Mouse (Mus musculus): ENCODE data around the gene Tmem205. TPM values are rescaled to one million over a fixed set of nuclear protein-coding genes. Genes with fewer than 3 reads are reported as not detected.

The Tmem205 gene
- polyA plus RNA-seq, 1 experiment from 2014 or later, result 39.0 TPM

DNA sequence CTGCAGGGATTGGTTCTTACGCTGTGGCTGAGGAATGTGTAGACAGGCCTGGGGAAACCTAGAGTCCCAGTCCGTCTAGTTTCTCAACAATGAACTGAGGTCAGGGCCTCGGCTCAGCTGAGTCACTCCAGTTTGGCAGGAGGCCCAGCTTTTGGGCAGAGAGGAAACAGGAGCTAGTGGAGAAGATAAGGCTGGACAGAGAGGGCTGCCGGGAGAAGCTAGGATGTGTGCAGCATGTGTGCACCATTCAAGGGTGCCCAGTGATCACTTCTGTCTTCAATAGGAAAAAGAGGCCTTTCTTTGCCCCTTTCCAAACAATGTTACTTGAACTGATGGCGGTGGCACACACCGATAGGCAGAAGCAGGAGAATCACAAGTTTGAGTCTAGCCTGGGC lies 3.3 kb downstream of the Tmem205 start:
- no peak for DNase-seq (ENCODE audit: low spot score)
- no peaks in the 10 kb centered on the region for H3K9me3 ChIP-seq (replicated peaks)
- peaks cover 16% of the 10 kb centered on the region for H3K36me3 ChIP-seq
- H3K4me3 ChIP-seq, result no peak overlapping the region
- WGBS, result 82% methylated on average over 6 of the region's 6 CpGs
- no peak overlapping the region for H3K27ac ChIP-seq (replicated peaks)
- peaks cover 18% of the 10 kb centered on the region for H3K4me1 ChIP-seq
- no peaks in the 10 kb centered on the region for H3K27me3 ChIP-seq (ENCODE audit: low read depth, poor library complexity, severe bottlenecking)

DNA sequence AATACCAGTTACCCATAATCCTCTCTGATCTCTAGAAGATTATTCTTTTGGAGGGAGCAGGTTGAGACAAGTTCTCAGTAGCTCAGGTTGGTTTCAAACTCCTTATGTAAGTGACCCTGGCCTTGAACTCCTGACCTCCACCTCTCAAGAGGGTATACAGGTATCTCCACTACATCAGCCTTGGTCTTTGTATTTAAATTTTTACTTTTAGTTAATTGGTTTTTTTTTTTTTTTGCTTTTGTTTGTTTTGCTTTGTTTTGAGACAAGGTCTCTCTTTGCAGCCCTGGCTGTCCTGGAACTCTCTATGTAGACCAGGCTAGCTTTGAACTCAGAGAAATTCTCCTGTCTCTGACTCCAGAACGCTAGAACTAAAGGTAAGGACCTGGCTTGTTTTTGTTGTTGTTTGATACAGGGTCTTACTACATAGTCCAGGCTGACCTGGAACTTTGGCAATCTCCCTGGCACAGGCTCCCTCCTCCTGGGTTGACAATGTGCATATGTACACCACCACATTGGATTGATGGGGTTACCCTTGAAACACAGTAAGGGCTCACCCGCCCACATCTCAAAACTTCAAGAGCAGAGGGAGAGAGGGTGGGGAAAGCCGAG lies 3.8 kb downstream of the Tmem205 start:
- Histone ChIP-seq H3K9me3 (replicated peaks) (no peaks in the 10 kb centered on the region), H3K36me3 (peaks cover 16% of the 10 kb centered on the region), H3K4me1 (peaks cover 19% of the 10 kb centered on the region), H3K27me3 (ENCODE audit: low read depth, poor library complexity, severe bottlenecking) (no peaks in the 10 kb centered on the region), H3K27ac (replicated peaks) (no peak overlapping the region), H3K4me3 (no peak overlapping the region)
- 76% methylated on average over 3 of the region's 3 CpGs for WGBS
- no peak for DNase-seq (ENCODE audit: low spot score)

DNA sequence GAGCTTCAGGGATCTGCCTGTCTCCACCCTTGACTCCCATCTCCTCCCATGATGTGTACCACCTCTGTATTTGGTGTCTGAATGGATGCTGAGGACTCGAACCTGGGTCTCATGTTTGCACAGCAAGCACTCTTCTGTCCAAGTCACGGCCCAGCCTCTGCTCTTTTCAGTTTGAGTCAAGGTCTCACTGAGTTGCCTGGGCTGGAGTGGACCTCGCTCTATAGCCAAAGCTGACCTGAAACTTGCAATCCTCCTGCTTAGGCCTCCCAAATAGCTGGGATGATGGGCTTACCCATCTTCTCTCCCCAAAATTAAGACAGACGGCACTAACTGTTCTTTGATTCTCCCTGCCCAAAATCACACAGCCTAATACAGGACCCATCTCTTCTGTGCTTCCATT lies 4.3 kb downstream of the Tmem205 start:
- no peak for DNase-seq (ENCODE audit: low spot score)

DNA sequence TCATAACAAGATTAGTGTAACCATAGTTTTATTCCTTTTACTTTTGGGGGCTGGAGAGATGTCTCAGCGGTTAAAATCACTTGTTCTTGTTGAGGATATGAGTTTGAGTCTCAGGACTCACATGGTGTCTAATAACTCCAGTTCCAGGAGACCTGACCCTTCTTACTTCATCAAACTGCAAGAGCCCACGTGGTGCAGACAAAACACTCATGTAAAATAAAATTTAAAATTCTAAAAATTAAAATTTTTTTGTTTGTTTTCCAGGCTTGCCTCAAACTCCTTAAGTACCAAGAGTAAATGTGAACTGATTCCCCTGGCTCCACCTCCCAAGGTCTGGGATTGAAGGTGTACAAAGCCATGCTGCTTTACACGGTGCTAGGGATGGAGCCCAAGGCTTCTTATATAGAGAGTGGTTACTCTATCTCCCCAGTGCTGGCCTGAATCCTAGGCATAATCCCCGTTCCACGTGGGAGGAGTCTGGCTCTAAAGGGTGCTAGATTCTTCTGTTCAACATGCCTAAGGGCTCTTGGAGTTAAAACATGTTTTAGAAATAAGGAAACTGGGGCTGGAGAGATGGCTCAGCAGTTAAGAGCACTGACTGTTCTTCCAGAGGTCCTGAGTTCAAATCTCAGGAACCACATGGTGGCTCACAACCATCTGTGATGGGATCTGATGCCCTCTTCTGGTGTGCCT lies 8.5 kb downstream of the Tmem205 start:
- peaks cover 15% of the 10 kb centered on the region for H3K4me1 ChIP-seq
- no peak for DNase-seq (ENCODE audit: low spot score)
- no peaks in the 10 kb centered on the region for H3K9me3 ChIP-seq (replicated peaks)
- 25% methylated on average over 5 of the region's 5 CpGs for WGBS
- peaks cover 38% of the 10 kb centered on the region for H3K27me3 ChIP-seq (ENCODE audit: low read depth, poor library complexity, severe bottlenecking)
- 0 out of 2 replicates have a peak overlapping the region, but pooled peaks have one; percentile 81 for H3K27ac ChIP-seq (replicated peaks)
- peaks cover under 1% of the 10 kb centered on the region; the same call in 1 of the 2 replicates for H3K36me3 ChIP-seq
- H3K4me3 ChIP-seq, result peak overlapping the region; percentile 65; the same call in 1 of the 2 replicates

More for the DNA sequence above, 4.3 kb downstream of the Tmem205 start:
- H3K9me3 ChIP-seq (replicated peaks), result no peaks in the 10 kb centered on the region
- peaks cover 25% of the 10 kb centered on the region for H3K4me1 ChIP-seq
- H3K36me3 ChIP-seq, result peaks cover 16% of the 10 kb centered on the region
- no peak overlapping the region for H3K4me3 ChIP-seq
- WGBS, result 91% methylated on average over 4 of the region's 4 CpGs
- 0 out of 2 replicates have a peak, but pooled peaks cover 1% of the 10 kb centered on the region for H3K27me3 ChIP-seq (ENCODE audit: low read depth, poor library complexity, severe bottlenecking)
- no peak overlapping the region for H3K27ac ChIP-seq (replicated peaks)

DNA sequence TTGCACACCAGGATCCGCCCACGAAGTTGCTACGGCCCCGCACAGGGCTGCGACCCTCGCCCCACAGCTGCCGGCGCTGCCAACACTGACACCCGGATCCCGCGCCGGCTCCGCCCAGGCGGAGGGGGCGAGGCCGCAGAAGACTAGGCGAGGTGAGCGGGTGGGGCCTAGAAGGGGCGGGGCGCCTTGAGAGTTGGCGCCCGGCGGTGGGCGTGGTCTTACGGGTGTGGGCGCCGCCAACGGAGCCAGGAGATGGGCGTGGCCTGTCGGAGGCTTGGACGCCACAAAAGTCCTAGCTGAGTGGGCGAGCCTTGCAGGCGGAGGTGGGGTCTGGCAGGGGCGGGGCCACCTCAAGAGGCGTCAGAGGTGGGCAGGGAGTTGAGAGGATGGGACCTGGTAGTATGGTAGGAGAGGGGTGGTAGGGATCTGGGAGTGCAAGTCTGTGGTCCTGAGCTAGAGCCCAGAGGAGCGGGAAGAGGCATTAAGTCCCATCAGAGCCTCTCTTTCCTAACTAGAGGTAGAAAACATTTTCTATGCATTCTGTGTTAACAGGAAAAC lies 9.2 kb downstream of the Tmem205 start, which contains the start of gene Rab3d:
Gene Rab3d, minus strand, starts transcription at position 158 of the 558 bp plus-strand sequence.
- Histone ChIP-seq H3K36me3 (no peaks in the 10 kb centered on the region), H3K4me1 (peaks cover 15% of the 10 kb centered on the region), H3K27me3 (ENCODE audit: low read depth, poor library complexity, severe bottlenecking) (peaks cover 38% of the 10 kb centered on the region), H3K27ac (replicated peaks) (peak within 1 kb of the TSS; percentile 81), H3K4me3 (peak within 1 kb of the TSS; percentile 65), H3K9me3 (replicated peaks) (no peaks in the 10 kb centered on the region)
- under 1% methylated on average over 36 of the region's 36 CpGs for WGBS
- DNase-seq (ENCODE audit: low spot score), result peak; percentile 97

DNA sequence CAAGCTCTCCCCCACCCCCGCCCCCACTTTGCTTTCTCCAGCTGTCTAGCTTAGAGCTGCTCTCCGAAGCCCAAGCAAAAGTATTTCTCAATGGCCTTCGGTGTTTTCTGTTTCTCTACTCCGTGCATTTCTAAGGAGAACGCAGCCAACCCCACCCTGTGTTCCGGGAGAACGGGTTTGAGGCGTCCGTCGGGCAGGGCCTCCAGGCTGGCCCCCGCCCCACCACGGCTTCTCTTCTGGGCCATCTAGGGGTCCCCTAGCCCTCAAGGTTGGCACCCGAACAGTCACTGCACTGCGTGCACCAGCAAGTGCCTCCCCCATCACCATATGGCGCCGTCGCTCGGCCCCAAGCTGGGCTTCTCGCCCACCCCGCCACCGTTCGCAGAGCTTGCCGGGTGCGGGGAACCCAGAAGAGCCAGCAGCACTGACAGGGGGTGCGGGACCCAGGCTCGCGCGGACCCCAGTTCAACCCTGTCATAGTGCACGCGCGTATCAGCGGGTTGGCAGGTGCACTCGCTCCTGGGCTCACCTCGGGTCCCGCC lies 9.8 kb downstream of the Tmem205 start:
- peaks cover 15% of the 10 kb centered on the region for H3K4me1 ChIP-seq
- H3K27me3 ChIP-seq (ENCODE audit: low read depth, poor library complexity, severe bottlenecking), result peaks cover 38% of the 10 kb centered on the region
- peak overlapping the region; percentile 81 for H3K27ac ChIP-seq (replicated peaks)
- peak overlapping the region; percentile 65 for H3K4me3 ChIP-seq
- H3K36me3 ChIP-seq, result no peaks in the 10 kb centered on the region
- WGBS, result 3% methylated on average over 35 of the region's 35 CpGs
- no peaks in the 10 kb centered on the region for H3K9me3 ChIP-seq (replicated peaks)
- DNase-seq (ENCODE audit: low spot score), result no peak

DNA sequence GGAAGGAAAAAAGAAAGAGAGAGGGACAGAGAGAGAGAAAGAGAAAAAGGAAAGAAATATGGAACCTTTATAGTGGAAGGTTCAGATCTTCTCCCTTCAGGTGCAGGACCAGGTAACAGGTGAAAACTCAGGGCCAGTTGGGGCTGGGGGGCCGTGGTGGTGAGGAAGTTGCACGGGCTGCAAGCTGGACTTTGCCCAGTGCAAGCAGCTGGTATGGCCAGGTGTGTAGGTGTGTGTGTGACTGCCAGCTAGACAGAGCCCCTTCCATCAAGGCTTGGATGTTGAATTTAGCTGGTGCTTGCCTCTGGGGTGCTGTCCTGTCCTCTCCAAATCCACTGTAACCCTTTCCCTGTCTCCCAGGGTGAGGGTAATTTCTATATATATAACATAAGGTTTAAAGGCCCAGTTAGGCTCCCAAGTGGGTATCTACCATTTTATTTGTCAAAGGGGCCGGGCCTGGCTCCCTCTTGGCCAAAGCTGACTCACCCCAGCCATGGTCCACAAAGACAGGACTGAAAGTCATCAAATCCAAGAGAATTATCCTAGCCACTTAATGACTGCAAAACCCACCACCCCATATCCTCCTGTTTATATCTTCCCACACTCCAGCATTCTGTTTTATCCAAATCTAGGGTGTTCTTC lies 10.4 kb downstream of the Tmem205 start:
- H3K9me3 ChIP-seq (replicated peaks), result no peaks in the 10 kb centered on the region
- WGBS, result 74% methylated on average over 3 of the region's 3 CpGs
- H3K4me3 ChIP-seq, result peak overlapping the region; percentile 65
- H3K36me3 ChIP-seq, result no peaks in the 10 kb centered on the region
- DNase-seq (ENCODE audit: low spot score), result no peak
- H3K4me1 ChIP-seq, result peaks cover 15% of the 10 kb centered on the region
- H3K27ac ChIP-seq (replicated peaks), result no peak overlapping the region
- peaks cover 38% of the 10 kb centered on the region for H3K27me3 ChIP-seq (ENCODE audit: low read depth, poor library complexity, severe bottlenecking)

DNA sequence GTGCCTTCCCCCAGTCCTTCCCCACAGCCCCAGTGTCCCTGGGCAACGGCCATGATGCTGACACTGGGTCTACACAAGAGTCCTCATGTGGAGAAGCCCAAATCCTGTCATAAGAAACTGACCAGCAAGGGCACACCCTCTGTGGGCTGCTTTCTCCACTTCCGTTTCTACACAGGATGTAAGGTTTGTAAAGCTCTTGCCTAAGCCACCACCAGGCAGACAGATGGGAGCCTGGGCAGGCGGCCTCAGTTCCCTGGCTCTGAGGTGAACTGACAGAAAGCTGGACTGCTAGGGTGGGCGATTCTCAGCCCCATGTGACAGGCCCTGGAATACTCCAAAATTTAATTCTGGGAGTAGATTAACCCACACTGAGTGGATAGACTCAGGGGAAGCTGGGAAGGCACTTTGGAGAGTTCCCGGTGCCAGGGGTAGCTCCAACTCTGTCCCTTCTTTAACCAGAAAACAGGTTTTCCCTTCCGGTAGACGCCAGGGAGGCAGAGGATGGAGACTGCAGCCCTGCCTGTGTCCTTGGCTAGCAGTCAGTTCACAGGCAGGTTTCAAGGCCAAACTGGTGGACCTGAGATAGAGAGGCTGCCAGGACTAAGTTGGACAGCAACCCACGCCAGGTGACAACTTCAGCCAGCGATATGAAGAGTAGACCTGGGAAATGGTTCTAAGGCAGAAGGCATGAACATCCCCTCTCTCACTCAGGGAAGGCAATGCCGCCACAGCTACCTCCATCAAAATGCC lies 17.7 kb downstream of the Tmem205 start:
- WGBS, result 77% methylated on average over 10 of the region's 10 CpGs
- Histone ChIP-seq H3K36me3 (no peaks in the 10 kb centered on the region), H3K4me3 (no peak overlapping the region), H3K4me1 (no peaks in the 10 kb centered on the region), H3K27me3 (ENCODE audit: low read depth, poor library complexity, severe bottlenecking) (peaks cover 3% of the 10 kb centered on the region), H3K27ac (replicated peaks) (no peak overlapping the region), H3K9me3 (replicated peaks) (no peaks in the 10 kb centered on the region)
- DNase-seq (ENCODE audit: low spot score), result no peak

DNA sequence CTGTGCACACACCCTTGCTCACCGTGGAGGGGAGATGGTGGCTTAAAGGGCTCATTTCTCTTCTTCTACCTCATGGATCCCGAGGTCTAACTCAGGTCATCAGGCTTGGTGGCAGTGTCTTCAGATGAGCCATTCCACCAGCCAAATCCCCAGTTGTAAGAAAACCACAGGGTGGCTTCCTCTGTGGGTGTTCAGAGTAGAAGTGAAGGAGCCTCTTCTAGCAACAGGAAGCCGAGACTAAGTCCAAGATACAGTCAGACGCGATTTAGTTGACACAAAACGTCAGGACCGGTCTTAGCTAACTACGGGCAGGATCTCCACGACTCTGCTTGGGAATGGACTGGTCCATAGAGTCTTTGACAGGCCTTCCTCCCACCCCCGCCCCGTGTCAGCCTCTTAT lies 19.1 kb downstream of the Tmem205 start:
- WGBS, result 79% methylated on average over 11 of the region's 11 CpGs
- no peaks in the 10 kb centered on the region for H3K4me1 ChIP-seq
- H3K9me3 ChIP-seq (replicated peaks), result no peaks in the 10 kb centered on the region
- no peak for DNase-seq (ENCODE audit: low spot score)
- no peak overlapping the region for H3K27ac ChIP-seq (replicated peaks)
- no peaks in the 10 kb centered on the region for H3K36me3 ChIP-seq
- H3K4me3 ChIP-seq, result no peak overlapping the region
- H3K27me3 ChIP-seq (ENCODE audit: low read depth, poor library complexity, severe bottlenecking), result no peaks in the 10 kb centered on the region

DNA sequence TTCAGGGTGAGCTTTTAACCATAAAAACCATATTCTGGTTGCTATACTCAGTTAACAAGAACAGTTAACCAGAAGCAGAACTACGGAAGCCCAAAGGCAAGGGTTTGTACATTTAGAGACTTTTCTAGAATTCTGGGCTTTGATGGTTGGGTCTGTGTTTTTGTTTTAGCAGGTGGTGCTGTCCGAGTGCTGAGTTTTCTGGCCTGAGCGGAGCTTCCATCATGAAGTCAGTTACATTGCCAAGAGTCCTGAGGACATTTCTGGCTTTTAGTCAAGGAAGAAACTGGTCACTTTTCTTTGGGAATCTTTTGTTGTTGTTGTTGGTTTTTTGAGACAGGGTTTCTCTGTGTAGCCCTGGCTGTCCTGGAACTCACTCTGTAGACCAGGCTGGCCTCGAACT lies 23.3 kb downstream of the Tmem205 start:
- no peak overlapping the region for H3K27ac ChIP-seq (replicated peaks)
- 87% methylated on average over 4 of the region's 4 CpGs for WGBS
- H3K27me3 ChIP-seq (ENCODE audit: low read depth, poor library complexity, severe bottlenecking), result peaks cover 9% of the 10 kb centered on the region; the same call in 1 of the 2 replicates
- no peak overlapping the region for H3K4me3 ChIP-seq
- H3K36me3 ChIP-seq, result no peaks in the 10 kb centered on the region
- H3K4me1 ChIP-seq, result no peaks in the 10 kb centered on the region
- H3K9me3 ChIP-seq (replicated peaks), result no peaks in the 10 kb centered on the region
- DNase-seq (ENCODE audit: low spot score), result no peak

DNA sequence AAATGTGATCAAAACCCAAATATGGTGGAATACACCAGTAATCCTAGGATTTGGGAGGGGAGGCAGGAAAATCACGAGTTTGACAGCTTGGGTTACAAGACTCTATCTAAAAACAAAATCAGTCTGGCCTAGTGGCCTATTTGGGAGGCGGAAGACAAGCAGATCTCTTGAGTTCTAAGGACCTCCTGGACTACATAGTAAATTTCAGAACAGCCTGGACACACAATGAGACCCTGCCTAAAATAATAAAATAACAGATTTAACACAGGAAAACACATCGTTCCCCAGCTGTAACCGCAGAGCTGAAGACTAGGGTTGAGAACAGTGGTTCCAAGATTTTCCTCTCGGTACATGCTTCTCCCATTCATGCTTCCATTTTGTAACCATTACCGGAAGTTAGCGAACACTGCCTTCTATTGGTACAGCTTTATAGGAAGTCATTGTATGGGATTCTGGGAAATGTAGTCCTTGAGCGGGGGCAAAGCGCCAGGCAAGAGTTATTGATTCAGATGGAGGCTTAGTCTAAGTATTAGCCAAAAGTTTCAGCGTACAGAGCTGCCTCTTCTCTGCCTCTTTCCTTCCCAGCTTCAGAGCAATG lies 26.0 kb downstream of the Tmem205 start:
- no peaks in the 10 kb centered on the region for H3K4me1 ChIP-seq
- peak; percentile 52 for DNase-seq (ENCODE audit: low spot score)
- H3K36me3 ChIP-seq, result no peaks in the 10 kb centered on the region
- H3K27me3 ChIP-seq (ENCODE audit: low read depth, poor library complexity, severe bottlenecking), result peaks cover 14% of the 10 kb centered on the region; the same call in 1 of the 2 replicates
- peak overlapping the region; percentile 77 for H3K27ac ChIP-seq (replicated peaks)
- peak overlapping the region; percentile 56 for H3K4me3 ChIP-seq
- 15% methylated on average over 10 of the region's 10 CpGs for WGBS
- no peaks in the 10 kb centered on the region for H3K9me3 ChIP-seq (replicated peaks)

DNA sequence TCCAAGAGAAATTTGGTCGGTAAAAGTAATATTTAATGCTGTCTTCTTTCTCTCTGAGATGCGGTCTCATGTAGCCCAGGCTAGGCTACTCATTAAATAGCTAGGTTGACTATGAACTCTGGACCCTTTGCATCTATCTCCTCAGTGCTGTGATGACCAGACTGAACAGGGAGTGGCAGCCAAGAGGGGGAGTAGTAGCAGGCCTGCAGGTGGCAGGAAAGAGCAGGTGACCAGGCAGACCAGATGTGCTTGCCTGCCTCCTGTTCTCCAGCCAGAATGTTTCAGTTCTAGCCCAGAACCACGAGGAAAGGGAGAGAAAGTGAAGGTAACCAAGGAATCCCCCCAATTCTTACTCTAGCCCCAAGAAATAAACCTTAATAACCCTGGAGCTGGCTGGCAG lies 38.1 kb downstream of the Tmem205 start:
- Histone ChIP-seq H3K27me3 (ENCODE audit: low read depth, poor library complexity, severe bottlenecking) (no peaks in the 10 kb centered on the region), H3K27ac (replicated peaks) (no peak overlapping the region), H3K4me1 (no peaks in the 10 kb centered on the region), H3K9me3 (replicated peaks) (0 out of 2 replicates have a peak, but pooled peaks cover 15% of the 10 kb centered on the region), H3K4me3 (no peak overlapping the region), H3K36me3 (no peaks in the 10 kb centered on the region)
- DNase-seq (ENCODE audit: low spot score), result no peak
- 69% methylated on average over 3 of the region's 3 CpGs for WGBS
